Mouse (Mus musculus) v-Abl transformed pro-B cells (cell line): Measurements from ENCODE around the gene Bpifb6.

Experiments used
- in situ Hi-C, 2 experiments: fragments of 400-800 bp; cut with MboI; formaldehyde crosslinking; loops; one replicate each; pipeline ENCODE4 v1.15.1; 2025; ENCODE audit not compliant: unreplicated experiment in 2 of 2

Bpifb6 gene

DNA sequence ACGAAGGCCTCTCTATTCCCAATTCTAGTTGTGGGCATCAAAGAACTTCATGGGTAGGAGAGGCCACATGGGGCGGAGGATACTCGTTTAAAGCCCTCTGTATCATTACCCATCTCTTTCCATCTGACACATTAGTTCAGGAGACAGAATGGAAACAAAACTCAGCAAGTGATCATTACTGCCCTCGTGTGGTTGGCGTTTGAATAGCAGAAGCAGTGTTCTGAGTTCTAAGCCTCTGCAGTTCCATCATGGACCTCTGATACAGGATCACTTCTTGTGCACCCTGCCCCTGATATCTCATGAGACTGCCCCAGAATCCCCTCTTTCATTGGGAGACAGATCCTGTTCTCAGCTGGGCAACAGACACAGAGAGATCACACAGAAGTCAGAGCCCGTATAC lies 52.7 kb downstream of the Bpifb6 start:
- in situ Hi-C loops: no loop called here

DNA sequence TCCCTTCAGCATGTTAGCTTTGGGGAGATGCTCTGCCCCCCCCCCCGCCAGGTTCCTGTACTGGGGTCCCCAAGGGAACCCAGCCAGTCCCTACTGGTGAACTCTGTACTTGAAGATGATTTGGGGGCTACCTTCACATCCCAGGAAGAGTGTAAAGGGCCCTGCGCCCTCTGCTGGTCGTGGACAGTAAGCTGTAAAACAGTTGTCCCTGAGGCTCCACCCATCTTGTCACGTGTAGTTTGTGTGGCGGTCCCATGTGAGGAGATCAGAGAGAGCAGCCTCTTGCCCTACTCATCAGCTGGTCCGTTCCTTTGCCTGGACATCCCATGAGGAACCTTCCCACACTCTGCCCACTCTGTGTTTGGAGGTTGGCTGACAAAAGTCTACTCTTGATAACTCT lies 53.6 kb downstream of the Bpifb6 start:
- in situ Hi-C loops: no loop called here
